Mouse (Mus musculus) adrenal gland, adult 2 months (tissue): ENCODE data around the gene Rgs12. TPM values are rescaled to one million over a fixed set of nuclear protein-coding genes. Genes with fewer than 3 reads are reported as not detected.
A peak's percentile ranks its signal among the peaks of the same experiment; 100 is the strongest.

Source experiments
- DNase-seq: peaks from one replicate; pipeline ENCODE4 v3.0.0; 2021
- polyA plus RNA-seq: library from polyadenylated mRNA; depleted of rRNA; stranded (reverse); fragments of >200 nt; gene quantifications from 2 replicates; pipeline ENCODE4 v1.2.3, GENCODE M21; 2012
- total RNA-seq, 2 experiments: library from RNA; stranded (reverse); gene quantifications; 2 replicates each; pipeline ENCODE4 v1.2.3; 2021

Rgs12 gene
- total and polyA plus RNA-seq, 3 experiments: 15.0 to 39.2 (median 25.8) TPM

DNA sequence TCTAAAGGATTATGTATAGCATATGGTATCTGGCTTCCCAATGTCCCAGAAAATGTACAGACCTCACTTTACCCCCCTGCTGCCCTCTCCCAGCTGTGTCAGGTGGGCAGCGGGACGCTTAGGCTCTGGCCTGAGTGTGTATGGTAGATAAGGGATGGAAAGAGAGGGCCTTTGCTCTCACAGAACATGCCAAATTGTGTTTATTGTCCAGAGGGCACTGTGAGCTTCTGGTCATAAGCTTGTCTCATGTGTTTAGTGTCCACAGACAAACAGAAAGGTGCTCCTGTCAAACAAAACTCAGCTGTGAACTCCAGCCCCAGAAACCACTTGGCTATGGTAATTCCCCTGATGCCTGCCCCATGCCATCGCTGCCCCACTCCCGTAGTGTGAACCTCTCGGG, 80.5 kb downstream of the Rgs12 start:
- no peak for DNase-seq

DNA sequence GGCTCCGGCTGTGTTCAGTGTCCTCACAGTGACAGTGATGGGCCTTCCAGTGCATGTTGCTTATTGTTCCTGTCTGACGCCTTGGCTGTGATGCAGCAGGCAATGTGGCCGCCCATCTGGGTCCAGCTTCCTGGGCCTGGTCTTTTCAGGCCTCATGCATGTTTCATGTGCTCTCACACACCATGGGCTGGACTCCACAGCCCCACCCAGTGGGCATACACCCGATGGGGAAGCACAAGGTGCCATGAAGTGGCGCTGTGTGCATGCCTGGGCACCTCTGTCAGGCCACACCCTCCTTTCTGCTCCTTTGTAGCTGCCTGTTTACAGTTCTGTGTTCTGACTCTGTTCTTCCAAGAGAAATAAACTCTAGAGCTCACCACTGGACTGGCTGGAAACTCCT, 83.8 kb downstream of the Rgs12 start:
- DNase-seq: no peak

DNA sequence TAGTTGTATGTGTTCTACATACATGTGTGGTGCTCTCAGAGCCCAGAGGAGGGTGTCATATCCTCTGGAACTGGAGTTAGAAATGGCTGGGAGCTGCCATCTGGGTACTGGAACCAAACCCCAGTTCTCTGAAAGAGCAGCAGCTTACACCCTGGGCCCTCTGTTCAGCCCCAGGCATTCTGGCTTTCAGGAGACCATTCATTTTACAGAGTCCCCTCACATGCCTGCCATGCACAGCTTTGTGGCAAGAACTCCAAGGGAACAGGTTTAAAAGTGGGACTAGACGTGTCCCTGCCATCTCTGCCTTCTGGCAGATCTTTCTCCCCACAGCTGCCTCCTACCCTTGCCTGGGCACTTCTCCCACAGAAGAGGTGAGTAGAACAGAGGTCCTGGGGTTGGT, 84.4 kb downstream of the Rgs12 start:
- no peak for DNase-seq

DNA sequence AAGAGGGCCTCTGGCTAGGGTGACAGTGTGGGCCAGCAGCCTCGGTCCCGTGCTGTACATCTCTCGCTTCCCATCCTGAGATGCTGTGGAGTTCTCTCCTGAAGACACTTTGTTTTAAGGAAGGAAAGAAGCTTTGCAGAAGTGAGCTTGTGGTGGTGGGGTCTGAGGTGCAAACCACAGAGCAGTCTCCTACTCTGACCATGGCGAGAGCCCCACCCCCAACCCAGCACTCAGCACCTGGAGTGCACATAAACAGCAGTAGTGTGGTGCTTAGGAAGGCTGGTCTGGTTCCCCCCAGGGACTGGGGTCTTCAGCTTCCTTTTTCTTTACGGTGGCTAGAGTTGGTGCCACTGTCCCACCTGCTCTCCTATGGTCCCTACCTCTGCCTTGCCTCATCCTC, 85.9 kb downstream of the Rgs12 start:
- no peak for DNase-seq

DNA sequence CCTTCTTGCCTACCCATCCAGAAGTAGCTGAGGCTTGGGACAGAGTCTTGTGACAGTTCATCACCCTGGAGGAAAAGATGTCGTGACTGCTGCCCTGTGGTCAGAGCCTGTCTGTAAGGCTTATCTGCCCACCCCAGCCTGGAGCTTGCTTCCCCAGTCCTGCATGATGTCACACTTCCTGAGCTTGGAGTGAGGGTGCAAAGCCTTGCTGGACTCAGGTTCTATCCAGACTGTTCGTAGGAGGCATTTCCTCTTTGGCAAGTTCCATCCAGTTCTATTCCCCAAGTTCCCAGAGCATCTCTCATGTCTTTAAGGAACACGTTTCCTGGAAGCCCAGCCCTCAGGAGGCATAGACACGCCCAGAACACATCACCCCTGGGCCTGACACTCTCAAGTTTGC, 86.5 kb downstream of the Rgs12 start:
- DNase-seq: no peak

DNA sequence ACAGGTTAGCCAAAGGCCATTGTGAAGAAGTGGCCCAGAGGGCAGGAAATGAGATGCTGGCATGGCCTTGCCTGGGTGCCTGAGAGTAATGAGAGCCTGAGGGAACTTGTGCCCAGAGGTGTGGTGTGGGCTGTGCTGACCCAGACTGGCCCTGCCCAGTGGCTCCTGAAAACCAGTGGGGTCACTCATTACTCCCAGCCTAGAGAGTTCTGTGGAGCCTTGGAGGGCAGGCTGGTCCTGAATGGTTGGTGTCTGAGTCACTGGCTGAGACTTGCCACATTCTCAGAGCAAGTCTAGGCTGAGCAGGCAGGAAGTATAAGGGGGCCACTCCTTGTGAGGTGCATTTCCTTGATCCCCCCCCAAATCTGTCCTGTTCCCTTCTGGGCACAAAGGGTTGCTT, 88.2 kb downstream of the Rgs12 start:
- no peak for DNase-seq

DNA sequence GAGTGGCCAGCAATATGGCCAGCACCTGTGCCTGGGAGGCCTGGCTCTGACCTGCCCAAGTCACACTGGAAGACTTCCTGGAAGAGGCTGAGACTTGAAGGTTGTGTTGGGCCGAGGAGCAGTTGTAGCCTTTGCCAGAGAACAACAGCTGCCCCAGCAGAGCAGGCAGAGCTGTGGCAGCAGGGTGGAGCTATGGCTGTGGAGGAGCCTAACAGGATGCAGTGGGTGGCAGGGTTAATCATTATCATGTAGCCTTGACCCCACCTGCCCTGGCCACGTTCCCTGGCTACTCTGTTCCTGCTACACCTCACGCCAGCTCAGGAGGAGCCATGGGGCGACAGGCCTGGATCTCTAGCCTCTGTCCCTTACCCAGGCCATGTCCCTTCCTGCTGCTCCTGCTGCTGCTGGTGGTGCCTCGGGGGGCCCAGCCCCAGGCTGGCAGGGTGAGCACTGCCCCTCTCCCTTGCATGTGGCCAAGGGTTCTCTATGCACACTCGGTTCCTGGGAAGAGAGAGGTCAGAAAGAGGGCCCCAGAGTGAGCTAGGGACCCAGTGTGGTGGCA, 92.1 kb downstream of the Rgs12 start, which contains the start of gene Hgfac:
Gene Hgfac (plus strand): TSS at position 242 of the 562 bp plus-strand sequence.
- DNase-seq: peak; percentile 32

DNA sequence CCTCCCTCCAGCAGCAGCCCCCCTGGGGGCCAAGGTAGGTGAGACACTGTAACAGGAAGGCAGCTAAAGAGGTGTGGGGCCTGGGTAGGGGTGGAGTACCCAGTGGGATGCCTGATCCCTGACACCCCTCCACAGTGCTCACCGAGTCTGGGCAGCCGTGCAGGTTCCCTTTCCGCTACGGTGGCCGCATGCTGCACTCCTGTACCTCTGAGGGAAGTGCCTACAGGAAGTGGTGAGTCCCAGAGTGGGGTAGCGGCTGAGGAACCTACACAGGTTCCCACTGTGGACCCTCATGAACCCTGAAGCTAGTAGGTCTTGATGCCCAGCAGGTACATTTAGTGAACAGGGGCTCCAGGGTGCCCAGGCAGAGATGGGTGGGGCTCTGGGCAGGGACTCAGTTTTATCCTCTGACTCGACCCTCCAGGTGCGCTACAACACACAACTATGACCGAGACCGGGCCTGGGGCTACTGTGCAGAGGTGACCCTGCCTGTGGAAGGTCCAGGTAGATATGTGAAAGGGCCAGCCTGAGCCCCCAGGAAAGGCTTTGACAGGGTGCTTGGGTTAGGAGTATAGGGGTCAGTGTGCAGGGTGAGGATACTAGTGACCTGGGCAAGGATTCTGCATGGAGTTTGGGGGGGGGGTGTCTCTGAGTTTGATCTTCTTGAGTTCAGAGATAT, 93.3 kb downstream of the Rgs12 start:
- no peak for DNase-seq

DNA sequence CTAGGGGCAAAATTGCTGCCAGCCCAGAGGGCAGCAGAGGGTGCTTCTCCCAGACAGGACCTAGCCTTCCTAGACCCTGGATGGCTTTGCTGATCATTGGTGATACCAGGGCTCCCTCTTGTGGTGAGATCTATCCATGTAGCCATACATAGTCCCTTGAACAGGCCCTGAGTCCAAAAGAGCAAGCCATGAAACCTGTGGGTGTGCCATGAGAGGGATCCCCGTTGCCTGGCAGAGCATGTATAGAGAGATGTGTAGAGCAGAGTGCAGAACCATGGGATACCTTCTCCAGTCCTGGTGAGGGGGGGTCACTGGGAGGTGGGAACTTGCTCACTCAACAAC, 93.8 kb downstream of the Rgs12 start:
- peak; percentile 81 for DNase-seq

DNA sequence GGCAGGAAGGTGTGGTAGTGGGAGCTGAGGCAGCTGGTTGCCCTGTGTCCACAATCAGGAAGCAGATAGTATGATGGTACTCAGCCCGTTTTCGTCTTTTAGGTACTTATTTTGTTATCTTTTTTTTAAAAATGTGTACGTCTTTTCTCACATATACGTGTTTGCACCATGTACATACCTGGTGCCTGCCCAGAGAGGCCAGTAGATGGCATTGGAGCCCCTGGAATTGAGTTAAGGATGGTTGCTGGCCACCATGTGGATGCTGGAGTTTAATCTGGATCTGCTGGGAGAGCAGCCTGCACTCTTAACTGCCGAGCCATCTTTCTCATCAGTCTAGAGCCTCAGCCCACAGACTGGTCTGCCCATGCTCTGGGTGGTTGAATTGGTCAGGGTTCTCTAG, 101.3 kb downstream of the Rgs12 start:
- no peak for DNase-seq

DNA sequence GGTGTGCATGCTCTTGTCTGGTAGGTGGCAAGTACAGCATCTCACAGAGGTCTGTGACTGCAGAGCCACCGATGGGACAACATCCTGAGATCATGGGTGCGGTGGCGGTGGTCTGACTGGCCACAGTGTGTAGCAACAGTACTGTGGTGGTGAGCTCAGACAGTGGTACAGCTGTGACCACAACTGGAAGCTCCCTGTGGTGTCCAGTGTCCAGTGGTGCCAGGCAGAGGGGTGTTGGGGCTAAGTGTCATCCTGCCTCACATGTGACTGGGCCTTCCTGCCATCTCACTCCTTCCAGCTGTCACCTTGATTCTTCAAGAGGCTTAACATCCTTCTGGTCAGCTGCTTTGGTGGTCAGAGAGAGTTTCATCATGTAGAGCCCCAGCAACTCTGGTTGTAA, 105.4 kb downstream of the Rgs12 start:
- no peak for DNase-seq

DNA sequence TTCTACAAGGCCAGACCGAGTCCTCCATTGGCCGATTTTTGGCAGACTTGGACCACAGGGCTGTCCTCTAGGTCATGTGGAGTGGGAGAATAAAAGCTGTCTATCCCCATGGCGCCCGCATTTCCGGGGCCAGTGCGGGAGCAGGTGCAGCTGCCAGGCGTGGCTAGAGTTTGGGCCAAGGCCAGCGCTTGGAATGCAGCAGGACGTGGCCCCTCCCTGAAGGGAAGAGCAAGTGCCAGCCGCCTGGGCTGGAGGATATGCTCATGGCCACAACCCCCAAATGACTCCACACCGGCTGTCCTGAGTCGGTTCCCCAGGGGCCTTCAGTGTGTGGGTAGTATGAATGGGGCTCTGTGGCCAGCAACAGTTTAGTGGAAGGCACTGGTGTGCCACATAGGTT, 105.8 kb downstream of the Rgs12 start:
- peak; percentile 83 for DNase-seq

DNA sequence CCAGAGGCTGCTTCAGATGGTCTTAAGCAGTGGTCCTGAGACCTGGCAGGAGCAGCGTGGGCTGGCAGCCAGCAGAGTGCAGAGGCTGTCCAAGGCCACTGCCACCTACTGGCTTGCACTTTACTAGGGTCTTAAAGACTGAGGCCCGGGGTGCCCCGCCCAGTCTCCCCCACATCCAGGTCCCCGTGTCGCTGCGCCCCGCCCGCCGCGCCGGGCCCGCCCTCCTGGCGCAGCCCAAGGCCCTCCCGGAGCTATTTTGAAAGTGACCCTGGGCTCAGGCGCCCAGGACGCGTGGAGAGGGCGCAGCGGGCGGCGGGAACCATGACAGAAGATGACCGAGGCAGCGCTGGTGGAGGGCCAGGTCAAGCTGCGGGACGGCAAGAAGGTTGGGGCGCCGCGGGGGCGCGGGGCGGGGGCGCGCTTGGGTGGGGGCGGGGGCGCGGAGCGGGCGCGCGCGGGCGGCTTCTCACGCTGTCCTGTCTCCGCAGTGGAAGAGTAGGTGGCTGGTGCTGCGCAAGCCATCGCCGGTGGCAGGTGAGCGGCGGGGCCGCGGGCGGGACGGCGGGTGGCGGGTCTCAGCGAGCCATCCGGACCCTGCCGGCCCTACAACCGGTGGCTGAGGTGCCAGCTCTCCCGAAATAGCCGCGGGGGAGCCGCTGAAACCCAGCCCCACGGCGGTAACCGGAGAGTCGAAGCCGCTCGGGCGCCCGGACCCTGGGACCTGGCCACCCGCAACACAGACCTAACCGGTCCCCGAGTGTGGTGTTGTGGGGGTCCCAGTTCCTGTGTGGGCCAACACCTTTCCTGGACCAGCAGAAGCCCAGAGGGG, 107.6 kb downstream of the Rgs12 start, which contains the start of gene Dok7:
Gene Dok7 (plus strand): TSS at position 163 of the 829 bp plus-strand sequence.
- peak; percentile 88 for DNase-seq

DNA sequence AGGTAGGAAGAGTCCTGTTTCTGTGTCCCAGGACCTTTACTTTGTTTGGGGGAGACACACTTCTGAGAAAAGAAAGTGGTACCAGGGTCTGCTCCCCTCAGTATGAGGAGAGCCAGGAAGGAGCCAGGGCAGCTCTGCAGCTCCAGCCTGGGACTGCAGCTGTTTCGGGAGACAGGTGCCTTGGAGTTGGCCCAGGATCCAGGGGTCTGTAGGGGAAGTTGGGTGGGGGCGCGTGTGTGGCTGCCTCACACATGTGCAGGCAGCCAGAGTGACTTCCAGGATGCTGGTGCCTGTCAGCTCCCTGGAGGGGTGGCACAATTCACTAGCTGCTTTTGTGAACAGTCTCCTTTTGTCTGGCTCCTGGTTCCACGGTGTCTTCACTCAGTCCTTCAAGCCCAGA, 108.3 kb downstream of the Rgs12 start:
- no peak for DNase-seq

DNA sequence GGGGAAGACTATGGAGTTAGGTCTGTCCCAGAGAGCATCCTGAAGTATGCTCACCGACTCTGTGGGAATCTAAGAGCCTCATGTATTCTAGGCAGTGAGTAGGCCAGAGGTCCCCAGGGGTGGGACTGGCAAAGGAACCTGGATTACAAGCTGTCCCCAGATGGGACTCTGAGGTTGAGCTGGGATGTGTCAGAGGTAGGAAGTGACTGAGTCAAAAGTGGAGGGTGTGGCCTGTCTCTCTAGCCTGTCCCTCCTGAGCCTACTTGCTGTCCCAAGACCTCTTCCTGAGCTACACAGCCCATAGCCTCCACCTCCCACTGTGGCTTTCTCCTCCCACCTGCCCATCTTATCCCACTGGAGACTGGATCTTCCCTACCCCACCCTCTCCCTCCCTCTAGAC, 109.0 kb downstream of the Rgs12 start:
- DNase-seq: no peak

DNA sequence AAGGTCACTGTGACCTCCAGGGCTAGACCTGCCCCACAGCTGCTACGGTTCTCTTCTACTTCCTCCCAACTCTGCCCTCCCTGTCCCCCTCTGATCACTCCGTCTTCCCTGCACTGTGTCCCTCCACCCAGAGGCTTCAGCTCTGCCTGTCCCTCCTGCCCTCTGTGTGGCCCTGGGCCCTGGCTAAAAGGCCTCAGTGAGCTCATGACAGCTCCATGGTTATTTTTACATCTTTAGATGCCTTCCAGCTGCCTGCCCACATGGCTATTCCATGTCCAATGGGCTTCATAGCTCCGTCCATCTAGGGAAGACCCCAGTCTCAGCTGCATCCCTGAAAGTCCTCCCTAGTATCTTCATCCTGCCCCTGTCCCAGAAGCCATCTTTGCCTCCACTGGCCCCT, 110.9 kb downstream of the Rgs12 start:
- no peak for DNase-seq

DNA sequence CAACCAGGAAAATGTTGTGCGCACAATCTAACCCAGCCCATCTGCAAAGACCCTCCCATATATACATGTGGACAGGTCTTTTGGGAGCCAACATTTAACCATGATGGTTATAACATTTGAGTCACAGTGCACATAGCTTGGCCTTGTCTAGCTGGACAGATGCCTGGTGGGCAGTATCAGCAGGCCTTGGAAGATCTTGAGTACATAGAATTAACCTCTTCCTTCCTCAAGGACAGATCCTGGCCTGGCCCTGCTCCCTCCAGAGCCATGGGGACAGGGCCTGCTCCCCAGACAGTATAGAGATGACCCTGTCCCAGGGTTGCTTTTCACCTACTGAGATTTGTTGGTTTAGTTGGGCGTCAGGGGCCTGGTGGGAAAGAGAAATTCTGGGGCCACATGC, 120.6 kb downstream of the Rgs12 start:
- DNase-seq: peak; percentile 57

DNA sequence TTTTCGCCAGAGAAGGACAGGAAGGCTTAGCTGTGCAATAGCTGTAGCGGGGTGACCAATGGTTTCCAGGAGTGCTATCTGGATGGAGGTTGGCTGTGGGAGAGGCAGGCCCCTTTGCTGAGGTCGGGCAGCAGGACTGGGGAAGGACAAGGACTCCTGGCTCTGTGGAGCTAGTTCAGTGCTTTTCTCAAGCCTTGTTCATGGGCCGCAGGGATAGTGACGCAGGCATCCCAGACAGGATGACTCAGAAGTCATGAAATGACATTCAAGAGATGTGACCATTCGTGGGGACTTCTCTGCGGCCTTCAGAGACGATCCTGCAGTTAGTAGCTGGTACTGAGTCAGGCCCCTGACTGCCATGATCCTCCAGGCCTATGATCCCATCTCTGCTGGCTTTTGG, 121.1 kb downstream of the Rgs12 start:
- DNase-seq: peak; percentile 84

DNA sequence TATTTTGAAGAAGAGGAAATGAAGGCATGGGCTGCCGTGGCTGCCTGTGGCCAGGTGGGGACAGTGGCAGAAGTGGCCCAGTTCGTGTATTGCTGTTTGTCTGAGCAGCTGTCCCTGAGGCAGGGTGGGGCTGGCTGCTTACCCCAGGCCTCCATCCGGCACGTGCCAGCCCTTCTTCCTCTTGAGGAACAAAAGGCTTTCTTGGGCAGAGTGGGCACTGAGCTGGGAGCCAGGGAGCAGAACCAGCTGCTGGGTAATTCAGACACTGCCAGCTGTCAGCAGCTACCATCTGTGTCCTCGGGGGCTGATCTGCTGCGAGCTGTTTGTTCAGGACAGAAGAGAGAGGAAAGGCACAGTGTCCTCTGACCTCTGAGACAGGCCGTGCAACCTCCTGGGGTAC, 121.7 kb downstream of the Rgs12 start:
- no peak for DNase-seq

DNA sequence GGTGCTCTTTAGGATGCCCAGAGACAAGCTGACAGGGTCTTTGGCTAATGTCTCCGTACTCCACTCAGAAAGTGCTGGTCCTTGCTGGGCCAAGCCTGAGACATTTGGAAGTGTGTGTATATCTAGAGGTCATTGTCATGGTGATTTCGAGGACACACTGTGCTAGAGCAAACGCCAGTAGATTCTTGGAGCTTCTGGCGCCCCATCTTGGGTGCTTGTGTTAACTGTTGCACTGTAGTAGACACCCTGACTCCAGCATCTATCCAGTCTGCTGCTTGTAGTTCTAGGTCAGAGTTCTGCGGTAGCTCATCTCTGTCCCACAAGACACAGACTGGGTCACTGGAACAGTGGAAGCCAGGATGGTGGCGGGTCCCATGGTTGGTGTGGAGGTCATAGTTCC, 122.6 kb downstream of the Rgs12 start:
- no peak for DNase-seq

DNA sequence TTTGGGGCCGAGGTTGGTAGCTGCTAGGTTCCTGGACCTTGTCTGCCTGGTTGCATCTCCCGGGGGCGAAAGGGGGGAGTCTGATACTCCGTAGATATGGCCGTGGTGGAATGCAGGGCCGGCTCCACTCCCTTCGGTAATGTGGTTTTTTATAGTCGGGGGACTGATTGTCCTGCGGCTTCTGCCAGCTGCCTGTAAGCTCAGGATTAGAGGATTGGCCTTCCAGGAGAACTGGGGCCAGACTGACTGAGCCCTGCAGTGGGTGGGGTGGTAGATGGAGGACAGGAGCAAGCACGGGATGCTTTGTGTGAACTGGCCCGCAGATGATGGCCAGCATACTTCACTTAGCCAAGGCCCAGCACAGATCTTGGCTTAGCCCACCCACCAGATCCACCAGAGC, 124.0 kb downstream of the Rgs12 start:
- no peak for DNase-seq

DNA sequence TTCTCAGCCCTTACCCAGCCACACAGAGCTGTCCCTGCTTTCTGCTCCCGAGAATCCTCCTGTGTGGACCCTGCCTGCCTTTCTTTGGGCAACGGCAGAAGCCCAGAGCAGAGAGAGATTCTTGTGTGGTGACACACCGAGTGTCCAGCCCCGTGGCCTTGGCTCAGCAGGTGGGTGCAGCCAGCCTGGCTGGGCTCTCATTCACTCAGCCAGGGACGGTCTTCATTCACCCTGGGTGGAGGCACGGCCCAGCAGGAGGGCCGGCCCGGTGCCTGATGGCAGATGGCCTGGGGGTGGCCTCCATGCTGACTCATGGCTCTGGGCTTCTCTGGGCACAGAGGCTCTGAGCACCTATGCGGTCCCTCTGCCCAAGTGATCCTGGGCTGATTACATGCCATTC, 124.7 kb downstream of the Rgs12 start:
- DNase-seq: peak; percentile 92

DNA sequence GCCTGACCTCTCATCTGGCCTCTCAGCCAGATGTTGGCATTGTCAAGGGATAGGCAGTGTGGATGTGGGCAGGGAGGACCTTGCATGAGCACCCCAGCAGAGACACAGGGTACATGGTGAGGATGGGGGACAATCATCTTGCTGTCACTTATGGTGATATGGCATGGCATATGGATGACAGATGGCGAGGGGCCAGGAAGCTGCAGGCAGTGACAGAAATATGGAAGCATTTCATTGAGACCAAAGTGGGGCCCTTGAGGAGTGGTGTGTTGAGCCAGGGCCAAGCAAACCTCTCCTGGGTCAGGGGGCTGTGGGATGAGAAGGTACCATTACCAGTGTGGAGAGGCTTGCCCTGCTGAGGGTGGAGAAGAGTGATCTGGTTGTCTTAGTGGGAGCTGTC, 127.1 kb downstream of the Rgs12 start:
- DNase-seq: no peak
